Mouse (Mus musculus) yolk sac, embryonic 10.5 days (tissue): ENCODE data around the gene Prdx3.
"Not testable (repeated sequence)": the region's sequence is repeated elsewhere in the genome, so short reads cannot be mapped to it uniquely, and the experiment has no call there.

Experiments used
- DNase-seq: peaks from one replicate; pipeline ENCODE4 v3.0.0-alpha.2; 2017; ENCODE audit warnings: low spot score

Prdx3 gene

GRCm38 (mm10) chr19:60866169-60866568 lies 8.2 kb downstream of the Prdx3 start:
- DNase-seq, result not testable (repeated sequence)

DNA sequence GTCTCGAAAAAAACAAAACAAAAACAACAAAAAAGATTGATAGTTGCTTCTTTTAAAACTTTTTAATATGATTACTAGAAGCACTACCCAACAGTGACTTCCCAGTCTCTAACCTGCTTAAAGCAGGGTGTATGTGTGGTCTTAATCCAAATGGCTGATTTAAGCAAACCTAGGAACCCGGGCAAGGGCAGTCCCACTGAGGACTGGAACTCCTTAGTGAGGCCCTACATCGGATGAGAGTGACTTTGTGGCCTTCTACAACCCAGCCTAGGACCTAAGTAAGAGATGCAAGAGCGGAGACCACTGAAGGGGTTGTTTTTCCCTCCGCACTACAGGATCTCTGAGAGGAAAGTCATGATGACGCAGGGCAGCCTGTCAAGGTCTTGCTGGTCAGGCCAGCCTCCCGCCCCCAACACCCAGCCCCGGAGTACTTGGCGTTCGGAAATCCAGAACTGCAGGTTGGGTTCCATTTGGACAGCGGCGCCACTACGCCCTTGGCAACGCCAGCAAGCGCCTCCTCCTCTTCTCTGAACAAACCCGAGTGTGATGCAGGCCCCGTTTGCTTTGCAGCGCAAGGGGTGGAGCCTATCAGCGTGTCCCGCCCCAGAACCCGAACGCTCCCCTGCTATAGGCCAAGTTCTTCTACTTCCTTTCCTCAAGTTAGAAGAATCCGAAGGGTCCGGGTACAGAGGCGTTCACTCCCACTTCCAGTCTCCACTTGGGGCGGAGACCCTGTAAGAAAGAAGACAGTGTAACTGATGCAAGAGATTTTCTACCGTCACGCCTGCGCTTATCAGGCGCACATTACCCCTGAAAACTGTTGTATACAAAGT lies 13.3 kb downstream of the Prdx3 start, which contains the start of gene Sfxn4:
TSS of gene Sfxn4 (minus strand) at position 612 of the 833 bp plus-strand sequence.
- peak; percentile 93 for DNase-seq

GRCm38 (mm10) chr19:60845731-60846130 lies 28.6 kb downstream of the Prdx3 start:
- no peak for DNase-seq

GRCm38 (mm10) chr19:60843324-60843723 lies 31.0 kb downstream of the Prdx3 start:
- DNase-seq, result no peak

DNA sequence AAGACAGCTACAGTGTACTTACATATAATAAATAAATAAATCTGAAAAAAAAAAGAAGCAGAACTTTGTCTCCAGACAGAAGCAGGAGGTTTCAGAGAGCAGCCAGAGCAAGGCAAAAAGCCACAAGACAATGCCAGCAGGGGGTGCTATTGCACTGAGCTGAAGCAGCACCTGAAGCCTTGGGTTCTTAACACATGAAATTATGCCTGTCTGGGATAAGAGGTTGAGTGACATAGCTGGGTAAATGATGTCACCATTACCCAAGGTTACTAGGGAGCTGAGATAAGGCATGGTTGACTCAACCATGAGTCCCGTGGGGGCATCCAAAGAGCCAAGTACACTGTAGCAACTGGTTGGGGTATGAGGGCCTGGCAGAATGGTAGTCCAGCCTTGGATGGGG lies 36.6 kb downstream of the Prdx3 start:
- DNase-seq, result peak; percentile 11

DNA sequence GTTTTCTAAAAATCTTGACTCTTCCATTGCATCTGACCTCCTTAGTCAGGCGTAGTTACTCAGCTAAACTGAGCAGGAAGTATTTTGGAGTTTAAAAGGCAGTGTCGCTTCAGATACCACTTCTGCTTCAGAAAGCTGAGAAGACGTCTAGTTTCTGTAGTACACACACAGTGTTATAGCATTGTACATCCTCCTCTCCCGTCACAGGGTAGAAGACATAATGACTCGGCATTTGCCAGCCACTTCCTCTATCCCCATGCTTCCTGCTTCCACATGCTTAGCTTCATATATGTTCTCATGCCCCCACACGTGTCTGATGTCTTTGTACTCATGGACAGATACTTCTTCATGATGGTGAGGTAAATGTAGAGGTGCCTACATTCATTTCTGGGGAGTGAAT lies 55.7 kb downstream of the Prdx3 start:
- DNase-seq, result no peak
